Mouse (Mus musculus): ENCODE data around the gene Lpin1. TPM values are rescaled to one million over a fixed set of nuclear protein-coding genes. Genes with fewer than 3 reads are reported as not detected.

The Lpin1 gene
- 135 and 224 TPM in 2 replicates for total RNA-seq (2021)
- long read RNA-seq, experiment 1, full-length matches to known transcripts, result 9 of 28 reads
- long read RNA-seq, experiment 1, partial matches to known transcripts, result 9 of 28 reads
- long read RNA-seq, experiment 1, other reads (novel, unspliced or antisense), result 10 of 28 reads
- long read RNA-seq, experiment 2, full-length matches to known transcripts, result 9 of 38 reads
- long read RNA-seq, experiment 2, partial matches to known transcripts, result 14 of 38 reads
- long read RNA-seq, experiment 2, other reads (novel, unspliced or antisense), result 15 of 38 reads

DNA sequence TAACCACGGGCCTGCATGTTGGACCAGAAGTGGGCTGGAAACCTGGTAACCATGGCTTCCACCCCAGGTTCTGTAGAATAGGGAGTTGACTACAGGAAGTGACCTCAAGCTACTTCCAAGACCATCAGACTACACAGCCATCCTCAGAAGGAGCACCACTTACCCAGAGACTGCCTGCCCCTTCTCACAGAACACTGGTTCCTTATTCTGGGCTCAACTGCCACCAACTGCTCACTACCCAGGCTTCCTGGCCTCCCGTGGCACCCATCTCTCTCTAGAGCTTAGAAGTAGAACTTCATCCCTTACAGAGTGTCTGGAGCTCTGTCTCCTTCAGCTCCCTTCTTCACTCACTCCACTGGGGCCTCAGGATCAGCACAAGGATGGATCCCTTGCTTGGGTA, at the start of gene Lpin1:
TSS of gene Lpin1 (minus strand) at position 31 of the 400 bp plus-strand sequence.
- no peak for DNase-seq

DNA sequence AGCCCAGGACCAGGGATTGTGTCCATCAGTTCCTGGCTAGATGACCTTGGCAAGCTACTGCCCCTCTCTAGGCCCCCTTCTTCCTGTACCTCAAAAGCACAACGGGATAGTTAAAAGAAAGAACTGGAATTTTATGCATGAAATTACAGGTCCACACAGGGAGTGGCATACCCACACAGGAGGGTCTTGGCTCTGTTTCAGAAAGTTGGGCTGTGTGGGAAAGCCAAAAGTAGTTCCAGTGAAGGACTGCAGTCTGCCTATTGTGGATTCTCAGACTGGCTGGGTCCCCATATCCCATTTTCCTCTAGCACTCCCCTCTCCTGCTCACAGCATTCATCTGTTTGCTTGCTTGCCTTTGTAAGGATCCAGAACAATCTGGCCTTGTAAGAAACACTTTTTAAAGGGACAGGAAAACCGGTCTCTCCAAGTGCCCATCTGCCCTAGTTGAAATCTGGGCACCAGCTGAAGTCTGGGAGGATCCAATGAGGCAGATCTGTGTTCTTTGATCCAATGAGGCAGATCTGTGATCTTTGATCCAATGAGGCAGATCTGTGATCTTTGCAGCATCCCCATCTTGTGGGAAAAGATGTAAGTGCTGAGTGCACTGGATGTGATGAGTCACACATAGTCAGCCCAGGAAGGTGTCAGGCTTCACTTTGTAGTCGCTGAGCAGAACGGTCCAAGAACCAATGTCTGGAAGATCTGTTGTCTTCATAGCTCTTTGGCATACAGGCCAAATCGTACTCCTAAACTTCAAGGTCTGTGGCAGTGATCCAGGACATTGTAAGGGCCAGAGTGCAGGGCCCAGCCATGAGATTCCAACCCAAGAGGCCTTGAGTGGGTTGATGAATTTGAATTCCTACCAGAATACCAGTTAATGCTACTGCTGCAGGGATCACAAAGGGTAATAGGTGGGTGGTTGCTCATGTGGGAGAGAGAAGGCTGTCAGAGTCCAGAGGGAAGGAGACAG, 46.4 kb upstream of the Lpin1 start:
- DNase-seq, result peak; percentile 47

DNA sequence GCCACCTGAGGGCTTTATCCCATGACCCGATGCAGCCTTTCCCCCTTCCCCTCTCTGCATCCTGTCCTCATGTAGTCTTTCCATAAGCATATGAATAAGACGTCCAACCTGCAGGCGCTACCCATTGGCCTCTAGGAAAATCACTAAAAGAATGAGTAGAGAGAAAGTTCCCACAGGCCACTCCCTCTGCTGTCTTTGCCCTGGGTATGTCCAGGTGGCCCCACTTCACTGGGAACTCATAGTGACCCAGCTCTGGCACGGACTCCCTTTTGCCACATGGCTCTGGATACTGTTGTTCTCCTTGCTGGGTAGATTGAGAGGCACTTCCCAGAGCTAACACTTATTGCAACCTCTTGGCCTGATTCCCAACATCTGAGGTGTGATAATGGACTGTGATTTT, 44.8 kb upstream of the Lpin1 start:
- DNase-seq, result no peak

DNA sequence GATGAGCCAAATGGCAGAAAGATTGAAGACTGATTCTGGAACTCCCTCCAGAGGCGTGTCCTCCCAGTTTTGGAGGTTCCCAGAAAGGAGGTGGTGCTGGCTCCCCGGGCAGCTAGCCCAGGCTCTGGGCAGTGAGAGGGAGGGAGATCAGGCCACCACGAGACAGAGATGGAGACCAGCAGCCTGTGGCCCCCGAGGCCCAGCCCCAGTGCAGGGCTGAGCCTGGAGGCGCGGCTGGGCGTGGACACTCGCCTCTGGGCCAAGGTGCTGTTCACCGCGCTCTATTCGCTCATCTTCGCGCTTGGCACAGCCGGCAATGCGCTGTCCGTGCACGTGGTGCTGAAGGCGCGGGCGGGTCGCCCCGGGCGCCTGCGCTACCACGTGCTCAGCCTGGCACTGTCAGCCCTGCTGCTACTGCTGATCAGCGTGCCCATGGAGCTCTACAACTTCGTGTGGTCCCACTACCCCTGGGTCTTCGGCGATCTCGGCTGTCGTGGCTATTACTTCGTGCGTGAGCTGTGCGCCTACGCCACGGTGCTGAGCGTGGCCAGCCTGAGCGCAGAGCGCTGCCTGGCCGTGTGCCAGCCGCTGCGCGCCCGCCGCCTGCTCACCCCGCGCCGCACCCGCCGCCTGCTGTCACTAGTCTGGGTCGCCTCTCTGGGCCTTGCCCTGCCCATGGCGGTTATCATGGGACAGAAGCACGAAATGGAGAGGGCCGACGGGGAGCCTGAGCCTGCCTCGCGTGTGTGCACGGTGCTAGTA, 42.7 kb upstream of the Lpin1 start, which contains the start of gene Ntsr2:
TSS of gene Ntsr2 (plus strand) at position 51 of the 762 bp plus-strand sequence.
- peak; percentile 93 for DNase-seq

DNA sequence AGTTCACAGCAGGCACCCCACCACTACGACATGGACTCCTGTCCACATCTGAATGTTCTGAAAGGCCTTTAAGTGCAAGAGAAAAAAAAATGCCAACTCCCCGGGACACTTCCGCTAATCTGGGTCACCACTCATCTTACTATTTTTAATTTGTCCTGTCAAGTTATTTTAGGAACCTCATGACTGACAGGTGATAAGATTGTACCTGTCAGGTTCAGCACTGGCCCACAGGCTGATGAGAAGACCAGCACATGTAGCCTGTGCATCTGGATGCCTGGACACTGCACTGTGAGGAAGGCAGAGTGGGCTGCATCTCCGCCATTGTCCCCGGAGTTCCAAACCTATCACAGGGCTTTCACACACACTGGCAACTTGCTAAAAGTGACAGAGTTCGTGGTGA, 39.1 kb upstream of the Lpin1 start:
- DNase-seq, result no peak

DNA sequence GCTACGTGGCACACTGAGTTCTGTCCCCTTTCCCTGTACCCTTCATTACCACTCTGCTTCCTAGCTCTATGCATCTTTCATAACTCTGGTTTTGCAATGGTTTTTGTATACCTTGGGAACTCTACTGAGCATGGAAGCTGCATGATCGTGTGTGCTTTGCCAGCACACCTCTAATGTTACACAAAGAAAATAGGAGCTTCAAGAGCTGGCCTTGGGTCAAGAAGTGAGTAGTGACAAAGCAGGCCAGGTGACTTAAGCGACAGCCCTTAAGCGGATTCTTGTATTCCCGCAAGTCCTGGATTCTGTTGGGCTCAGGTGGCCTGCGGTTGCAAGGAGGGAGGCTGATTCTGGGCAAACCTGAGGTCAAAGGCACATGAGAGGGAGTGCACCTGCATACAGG, 37.5 kb upstream of the Lpin1 start:
- DNase-seq, result no peak

DNA sequence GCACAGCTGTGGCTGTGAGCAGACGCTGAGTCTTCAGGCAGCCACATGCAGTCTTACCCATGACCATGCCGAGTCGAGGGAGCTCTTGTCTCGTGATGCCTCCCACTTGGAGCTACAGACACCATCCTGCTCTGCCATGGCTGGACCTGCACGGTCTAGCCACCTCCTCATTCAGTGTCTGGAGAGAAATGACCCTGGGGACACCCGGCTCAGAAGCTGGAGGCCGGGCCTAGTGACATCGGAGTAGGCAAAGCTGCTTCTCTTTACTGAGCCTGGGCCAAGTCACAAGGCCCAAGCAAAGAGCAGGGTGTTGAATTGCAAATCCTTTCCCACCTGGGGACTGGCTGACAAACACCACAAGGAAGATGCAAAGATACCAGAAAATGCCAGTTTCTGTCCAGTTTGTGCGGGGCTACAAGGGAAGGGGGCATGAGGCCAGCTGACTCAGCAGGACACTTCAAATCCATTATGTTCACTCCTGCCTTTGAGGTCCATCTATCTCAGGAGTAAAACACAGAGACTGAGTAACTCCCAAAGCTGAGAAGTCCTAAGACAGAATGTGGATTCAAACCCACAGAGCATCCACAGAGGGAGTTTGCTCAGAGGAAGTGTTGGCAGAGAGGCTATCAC, 36.1 kb upstream of the Lpin1 start:
- DNase-seq, result no peak

DNA sequence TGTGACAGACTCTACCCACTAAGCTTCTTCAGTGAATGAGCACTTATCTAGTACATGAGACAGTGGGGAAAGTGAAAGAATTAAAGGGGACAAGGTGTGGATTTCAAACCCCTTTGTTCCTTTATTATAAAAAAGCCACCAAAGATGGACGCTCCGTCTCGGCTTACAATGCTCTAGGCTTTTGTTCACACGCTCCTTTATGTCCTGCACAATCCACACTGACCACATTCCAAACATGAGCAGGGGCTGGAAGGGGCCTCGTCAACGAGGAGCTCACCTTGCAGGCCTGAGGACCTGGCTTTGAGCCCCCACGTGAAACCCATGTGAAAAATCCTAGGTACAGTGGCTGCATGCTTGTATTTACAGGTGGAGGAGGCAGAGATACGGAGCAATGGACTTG, 33.9 kb upstream of the Lpin1 start:
- no peak for DNase-seq

DNA sequence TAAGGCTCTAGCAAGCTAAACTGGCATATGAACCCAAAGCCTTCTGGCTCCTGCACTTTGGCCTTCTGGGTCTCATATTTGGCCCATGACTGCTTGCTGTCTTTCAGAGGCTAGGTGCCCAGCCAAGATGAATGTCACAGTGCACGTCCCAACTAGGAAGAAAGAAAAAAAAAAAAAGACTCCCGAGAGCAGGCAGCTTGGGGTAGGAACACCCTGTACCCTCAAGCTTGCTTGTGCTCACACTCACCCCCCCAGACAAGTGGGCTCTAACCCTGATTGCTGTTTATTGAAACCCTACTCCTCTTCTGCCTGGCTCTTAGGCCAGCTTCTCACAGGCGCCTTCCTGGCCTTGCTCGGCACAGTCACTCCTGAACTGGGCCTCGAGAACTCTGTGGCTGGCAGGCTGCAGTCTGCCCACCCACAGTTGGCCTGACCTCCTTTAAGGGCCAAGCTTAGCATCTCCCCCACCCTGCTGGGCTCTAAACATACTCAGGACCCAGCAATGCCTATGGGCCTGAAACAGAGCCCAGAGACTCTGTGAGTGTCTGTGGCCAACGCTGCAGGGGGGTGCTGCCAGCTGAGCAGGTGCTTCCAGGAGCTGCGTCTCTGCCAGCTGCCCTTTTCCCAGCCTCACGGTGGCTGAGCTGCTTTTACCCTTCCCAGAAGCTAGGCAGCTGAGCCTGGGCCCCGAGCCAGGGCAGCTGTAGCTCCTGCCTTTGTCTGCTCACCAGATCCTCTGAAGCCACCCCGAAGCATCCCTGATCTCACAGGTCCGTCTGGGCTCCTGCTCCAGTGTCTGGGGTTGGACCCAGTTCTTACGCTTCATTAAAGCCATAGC, 33.0 kb upstream of the Lpin1 start:
- peak; percentile 59 for DNase-seq

DNA sequence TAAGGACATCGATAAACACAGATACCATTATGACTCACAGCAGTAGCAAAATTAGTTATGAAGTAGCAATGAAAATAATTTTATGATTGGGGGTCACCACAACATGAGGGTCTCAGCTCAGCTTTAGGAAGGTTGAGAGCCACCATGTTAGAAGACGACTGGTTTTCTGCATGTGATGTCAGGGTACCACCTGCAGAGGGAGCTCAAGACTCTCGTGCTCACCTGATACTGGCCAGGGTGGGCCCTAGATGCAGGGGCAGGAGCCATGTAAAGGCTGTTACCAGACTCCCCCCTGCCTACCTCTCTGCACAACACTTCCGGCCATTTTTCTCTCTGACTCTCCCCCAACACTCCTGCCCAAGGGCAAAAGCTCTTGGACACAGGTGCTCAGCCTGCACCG, 31.2 kb upstream of the Lpin1 start:
- DNase-seq, result no peak

DNA sequence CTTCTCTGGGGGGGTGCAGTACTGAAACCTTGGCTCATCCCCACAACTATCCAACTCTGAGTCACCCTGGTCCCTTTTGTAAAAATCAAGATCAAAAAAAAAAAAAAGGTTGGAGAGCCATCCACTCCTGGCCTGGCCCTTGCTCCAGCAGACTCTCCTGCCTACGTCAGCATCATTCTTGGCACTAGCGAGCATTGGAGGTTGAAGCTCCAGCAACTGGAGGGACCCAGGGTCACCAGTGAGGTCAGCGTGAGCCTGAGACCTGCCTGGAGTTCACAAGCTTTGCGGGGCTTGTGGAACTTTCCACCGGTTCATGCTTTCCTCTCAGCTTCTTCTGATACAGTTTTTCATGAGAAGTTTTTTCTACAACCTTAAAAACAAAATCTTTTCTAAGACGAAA, 29.3 kb upstream of the Lpin1 start:
- peak; percentile 65 for DNase-seq

DNA sequence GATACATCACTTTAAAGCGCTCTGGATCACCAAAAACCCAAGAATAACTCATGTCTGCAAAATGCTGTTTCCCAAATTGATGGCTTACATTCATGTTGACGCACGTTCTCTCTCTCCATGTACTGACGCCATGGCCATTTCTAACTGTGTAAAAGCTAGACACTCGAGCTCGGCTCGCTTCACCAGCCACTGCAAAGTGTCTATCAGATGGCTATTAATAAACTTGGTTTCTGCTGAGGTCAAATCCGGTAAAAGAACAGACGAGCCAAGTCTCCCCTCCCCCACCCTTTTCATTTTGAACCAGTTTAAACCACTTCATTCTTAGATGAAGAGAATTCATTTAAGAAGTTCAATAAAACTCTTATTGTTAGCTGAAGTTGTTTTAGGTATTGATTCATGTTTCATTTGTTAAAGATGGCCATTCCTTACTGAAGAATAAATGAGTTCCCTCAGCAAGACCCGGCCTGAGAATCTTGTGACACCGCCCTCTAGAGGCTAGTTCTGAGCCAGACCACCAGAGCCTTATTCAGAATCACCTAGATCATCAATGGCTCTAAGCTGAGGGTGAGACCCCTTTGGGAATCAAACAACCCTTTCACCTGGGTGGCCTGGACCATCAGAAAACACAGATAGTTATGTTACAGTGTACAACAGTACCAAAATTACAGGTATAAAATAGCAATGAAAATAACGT, 28.5 kb upstream of the Lpin1 start:
- DNase-seq, result no peak

DNA sequence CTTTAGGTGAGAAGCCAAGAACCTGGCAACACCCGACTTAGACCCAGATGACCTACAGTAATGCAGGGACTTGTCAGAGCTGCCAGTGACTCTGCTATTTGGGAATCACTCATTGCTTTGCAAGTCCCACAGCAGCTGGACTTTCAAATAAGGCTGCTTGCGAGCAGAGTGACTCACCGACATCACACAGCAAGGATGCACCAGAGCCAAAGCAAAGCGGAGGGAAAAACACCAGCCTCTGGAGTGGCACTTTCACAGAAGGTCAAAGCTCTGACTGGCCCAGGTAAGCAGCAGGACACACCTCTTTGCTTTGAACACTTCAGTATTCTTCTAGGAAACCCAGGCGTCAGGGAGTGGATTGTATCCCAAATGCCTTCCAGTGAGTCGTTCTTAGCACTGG, 25.1 kb upstream of the Lpin1 start:
- DNase-seq, result no peak

DNA sequence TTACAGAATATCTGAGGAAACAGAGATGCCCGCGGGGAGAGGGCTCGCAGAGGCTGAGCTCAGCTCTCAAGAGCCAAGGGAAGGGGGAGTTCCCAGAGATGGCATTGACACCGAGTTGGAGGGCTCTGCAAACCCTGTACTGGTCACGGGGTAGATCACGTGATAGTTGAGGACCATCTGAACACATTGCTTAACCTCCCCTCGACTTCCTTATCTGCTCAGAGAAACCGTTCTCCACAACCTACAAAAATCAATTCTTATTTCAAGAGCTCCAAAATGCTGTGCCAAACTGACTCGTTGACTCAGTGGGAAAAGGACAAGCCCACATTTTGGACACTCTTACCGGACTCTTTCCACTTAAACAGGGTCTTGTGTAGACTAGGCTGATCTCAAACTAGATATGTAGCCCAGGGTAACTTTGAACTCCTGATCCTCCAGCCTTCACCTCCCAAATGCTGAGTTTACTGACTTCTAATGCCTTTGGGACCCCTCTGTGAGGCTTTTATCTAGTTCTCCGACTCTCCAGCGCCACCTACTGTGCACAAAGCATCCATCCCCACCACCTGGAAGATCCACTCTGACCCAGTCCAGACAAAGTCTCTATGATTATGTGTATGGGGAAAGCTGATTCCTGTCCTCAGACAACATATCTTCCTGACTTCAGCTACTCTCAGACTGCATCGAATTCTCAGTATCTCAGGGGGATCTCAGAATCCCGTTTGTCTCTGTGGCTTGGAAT, 23.5 kb upstream of the Lpin1 start:
- DNase-seq, result peak; percentile 73

DNA sequence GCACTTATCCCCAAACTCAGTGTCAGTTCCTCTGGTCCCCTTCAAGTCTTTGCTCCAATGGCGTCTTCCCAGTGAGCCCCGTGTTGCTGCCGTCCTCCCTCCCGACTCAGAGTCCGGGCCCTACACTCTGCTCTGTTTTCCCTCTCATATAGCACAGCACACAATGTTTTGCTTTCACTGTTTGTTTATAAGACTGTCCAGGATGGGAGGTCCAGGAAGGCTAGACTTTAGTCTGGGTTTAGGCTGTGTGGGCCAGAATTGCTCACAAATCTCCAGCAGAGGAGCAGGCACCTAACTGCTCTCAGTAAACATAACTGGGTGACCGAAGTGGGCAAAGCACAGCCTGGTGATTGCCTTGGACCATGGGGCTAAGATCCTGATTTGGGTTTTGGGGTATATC, 22.5 kb upstream of the Lpin1 start:
- DNase-seq, result no peak

DNA sequence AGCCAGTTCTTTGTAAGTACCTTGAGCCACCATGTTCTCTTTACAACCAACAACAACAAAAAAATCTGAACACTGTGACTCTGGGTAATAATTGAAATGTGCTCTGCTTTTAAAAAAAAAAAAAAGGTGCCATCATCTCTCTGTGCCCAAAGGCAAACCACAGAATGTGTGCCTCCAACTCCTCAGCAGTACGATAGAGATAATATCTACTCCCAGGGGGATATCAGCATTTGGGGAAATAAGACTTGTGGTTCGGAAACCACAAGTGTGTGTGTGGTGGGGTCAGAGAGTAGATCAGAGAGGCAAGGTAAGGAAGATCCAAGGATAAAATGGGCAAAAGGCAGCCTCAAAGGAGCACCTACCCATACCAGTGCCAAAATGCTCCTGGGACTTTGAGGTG, 20.7 kb upstream of the Lpin1 start:
- no peak for DNase-seq

DNA sequence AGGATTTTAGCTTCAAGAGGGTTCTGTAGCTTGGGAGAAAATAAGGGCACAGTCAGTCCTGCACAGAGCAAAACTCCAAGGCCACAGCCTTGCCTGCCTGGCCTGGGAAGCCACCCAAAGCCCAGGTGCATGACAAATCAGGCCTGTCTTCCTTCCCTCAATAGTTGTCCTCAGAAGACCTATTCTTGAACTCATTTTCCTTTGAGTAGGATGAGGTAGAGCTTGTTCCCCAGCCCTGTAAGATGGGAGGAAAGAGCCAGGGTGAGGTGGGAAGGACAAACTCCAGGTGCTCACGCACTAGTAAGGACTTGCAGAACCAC, 20.1 kb upstream of the Lpin1 start:
- no peak for DNase-seq

DNA sequence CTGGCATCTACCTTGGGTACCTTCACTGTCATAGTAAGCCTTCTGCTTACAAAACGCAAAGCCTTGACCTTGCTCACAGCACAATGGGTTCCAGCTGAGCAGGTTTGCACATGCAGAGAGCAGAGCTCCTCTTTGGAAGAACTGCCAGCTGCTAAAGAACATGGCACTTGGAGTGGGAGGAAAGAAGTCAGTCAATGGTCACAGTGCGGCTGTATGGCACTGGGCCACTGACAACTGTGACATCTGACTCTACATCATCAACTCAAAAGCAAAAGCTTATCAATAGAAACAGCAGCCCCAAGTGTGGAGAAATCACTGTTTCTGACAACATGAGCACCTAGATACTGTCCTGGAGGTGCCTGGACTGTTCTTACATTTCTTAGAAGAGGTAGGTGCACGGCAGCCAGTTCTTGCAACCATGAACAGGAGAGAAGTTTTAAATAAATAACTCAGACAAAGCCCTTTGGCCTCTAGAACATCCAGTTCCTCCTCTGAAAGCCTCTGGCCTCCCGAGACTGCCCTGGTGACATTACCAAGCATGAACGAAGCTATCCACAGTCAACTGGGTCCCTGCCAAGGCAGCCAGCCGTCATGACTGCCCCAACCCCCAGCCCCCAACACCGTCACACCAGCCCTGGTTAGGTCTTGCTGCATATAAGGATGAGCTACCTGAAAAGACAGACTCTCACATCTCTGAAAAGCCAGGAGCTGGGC, 19.5 kb upstream of the Lpin1 start:
- DNase-seq, result peak; percentile 75

DNA sequence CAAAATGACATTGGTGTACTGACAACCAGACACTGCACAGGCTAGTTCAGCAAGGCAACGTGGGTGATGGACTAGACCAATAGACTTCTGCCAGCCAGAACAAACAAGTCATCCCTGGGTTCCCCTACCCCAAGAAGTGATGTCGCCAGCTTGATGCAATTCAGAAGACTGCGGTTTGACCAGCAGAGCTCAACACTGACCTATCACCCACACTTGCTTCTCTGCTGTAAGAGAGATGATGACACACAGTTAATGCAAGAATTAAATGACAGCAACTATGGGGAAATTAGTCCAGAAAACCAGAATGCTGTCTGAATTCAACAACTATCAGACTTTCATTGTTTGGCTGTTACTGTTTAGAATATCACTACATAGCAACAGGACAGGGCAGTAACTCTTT, 9.5 kb upstream of the Lpin1 start:
- peak; percentile 47 for DNase-seq

All from adrenal gland, postnatal 14 days (tissue).